Mouse (Mus musculus) E14TG2a.4 (cell line): ENCODE data around the gene Tstd3.
A peak's percentile ranks its signal among the peaks of the same experiment; 100 is the strongest.
"Not testable (repeated sequence)": the region's sequence is repeated elsewhere in the genome, so short reads cannot be mapped to it uniquely, and the experiment has no call there.

Source experiments
- H3K27me3 ChIP-seq: 2 replicates; pipeline ENCODE4 v1.6.1; 2014; ENCODE audit warnings: low read length, control low read depth; ENCODE audit not compliant: insufficient read depth
- H3K36me3 ChIP-seq: 2 replicates; pipeline ENCODE4 v1.6.1; 2014; ENCODE audit warnings: low read length, control low read depth; ENCODE audit not compliant: insufficient read depth
- H3K4me1 ChIP-seq: replicated peaks from 2 replicates; pipeline ENCODE4 v1.6.1; 2014; ENCODE audit warnings: low read depth, low read length, control low read depth
- H3K4me3 ChIP-seq: replicated peaks from 2 replicates; pipeline ENCODE4 v1.5.1; 2014; ENCODE audit warnings: mild to moderate bottlenecking, low read length
- H3K9me3 ChIP-seq: 2 replicates; pipeline ENCODE4 v1.6.1; 2014; ENCODE audit warnings: low read length, control low read depth
- CTCF ChIP-seq: conservative IDR thresholded peaks from 2 replicates; pipeline ENCODE4 v1.5.1; 2014; ENCODE audit warnings: low read length
- NANOG ChIP-seq: IDR thresholded peaks from 2 replicates; pipeline ENCODE4 v1.6.1; 2014; ENCODE audit warnings: borderline replicate concordance, low read length, mixed read lengths
- POU5F1 ChIP-seq: IDR thresholded peaks from 2 replicates; pipeline ENCODE4 v1.6.1; 2014; ENCODE audit warnings: low read length, borderline replicate concordance

Tstd3 gene

DNA sequence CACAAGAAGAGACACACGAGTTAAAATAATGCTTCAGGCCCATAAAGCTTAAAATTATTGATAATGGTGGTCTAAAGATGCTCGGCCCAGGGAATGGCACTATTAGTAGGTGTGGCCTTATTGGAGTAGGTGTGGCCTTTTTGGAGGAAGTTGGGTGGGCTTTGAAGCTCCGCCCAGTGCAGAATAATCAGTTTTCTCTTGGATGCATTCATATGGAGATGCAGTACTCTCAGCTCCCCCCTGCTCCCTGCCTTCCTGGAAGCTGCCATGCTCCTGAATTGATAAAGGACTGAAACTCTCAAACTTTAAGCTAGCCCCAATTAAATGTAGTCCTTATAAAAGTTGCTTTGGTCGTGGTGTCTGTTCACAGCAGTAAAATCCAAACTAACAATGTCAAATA lies 3.2 kb downstream of the Tstd3 start:
- H3K4me3 ChIP-seq, result peak overlapping the region; percentile 23
- TF ChIP-seq CTCF (no peak), POU5F1 (peak; percentile 64; the same call in 1 of the 2 replicates), NANOG (peak; percentile 23; the same call in 1 of the 2 replicates)
- peaks cover 7% of the 10 kb centered on the region; the same call in 1 of the 2 replicates for H3K36me3 ChIP-seq
- peaks cover 22% of the 10 kb centered on the region for H3K4me1 ChIP-seq
- H3K9me3 ChIP-seq, result peaks cover 5% of the 10 kb centered on the region; the same call in 1 of the 2 replicates
- H3K27me3 ChIP-seq, result no peaks in the 10 kb centered on the region

DNA sequence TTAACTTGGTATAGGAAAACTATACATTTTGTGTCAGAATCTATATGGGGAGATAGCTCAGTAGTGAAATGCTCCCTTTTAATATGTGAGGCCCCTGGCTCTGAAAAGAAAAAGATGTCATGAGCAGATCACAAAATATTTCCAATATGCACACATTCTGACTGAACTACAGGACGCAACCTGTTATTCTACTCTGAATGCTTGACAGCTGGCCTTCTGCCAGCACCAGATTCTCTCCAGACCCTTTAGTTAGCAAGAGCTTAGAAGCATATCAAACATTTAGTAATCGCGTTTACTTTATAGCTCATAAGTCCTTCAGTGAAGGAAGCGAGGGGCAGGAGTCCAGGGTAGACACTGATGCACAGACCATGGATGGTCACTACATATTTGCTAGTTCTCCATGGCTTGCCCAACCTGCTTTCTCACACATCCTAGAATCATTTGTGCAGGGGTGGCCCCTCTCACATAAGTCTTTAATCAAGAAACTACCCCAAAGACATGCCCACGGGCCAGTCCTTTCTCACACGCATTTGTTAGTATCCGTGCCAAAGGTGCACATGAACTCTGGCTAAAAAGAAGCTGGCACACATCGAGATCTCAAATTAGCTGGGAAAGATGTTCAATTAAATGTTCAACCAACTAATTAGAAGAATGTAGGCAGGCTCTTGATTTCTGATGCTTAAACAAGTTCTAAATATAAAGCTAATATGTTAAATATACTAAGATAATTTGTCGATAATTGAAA lies 5.4 kb downstream of the Tstd3 start:
- H3K36me3 ChIP-seq, result peaks cover 7% of the 10 kb centered on the region; the same call in 1 of the 2 replicates
- H3K9me3 ChIP-seq, result peaks cover 5% of the 10 kb centered on the region; the same call in 1 of the 2 replicates
- H3K4me3 ChIP-seq, result no peak overlapping the region
- TF ChIP-seq NANOG (no peak), CTCF (no peak), POU5F1 (no peak)
- peaks cover 28% of the 10 kb centered on the region for H3K4me1 ChIP-seq
- H3K27me3 ChIP-seq, result no peaks in the 10 kb centered on the region

DNA sequence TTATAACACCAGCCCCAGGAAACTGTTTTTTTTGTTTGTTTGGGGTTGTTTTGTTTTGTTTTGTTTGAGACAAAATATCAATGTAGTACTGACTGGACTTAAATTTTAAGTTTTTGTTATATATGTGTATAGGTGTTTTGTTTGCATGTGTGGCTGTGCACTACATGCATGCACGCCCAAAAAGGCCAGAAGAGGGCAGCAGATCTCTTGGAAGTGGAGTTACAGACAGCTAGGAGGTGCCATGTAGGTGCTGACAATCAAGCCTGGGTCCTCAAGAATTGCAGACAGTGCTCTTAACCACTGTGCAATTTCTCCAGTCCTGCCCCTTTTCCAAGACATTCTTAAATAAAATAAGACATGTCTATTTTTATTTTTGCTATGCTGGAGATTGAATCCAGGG lies 8.2 kb downstream of the Tstd3 start:
- peak; percentile 37 for TF ChIP-seq CTCF
- TF ChIP-seq POU5F1, result no peak
- Histone ChIP-seq H3K27me3 (no peaks in the 10 kb centered on the region), H3K4me3 (no peak overlapping the region), H3K36me3 (peaks cover 7% of the 10 kb centered on the region; the same call in 1 of the 2 replicates), H3K4me1 (peaks cover 36% of the 10 kb centered on the region), H3K9me3 (peaks cover 5% of the 10 kb centered on the region; the same call in 1 of the 2 replicates)

DNA sequence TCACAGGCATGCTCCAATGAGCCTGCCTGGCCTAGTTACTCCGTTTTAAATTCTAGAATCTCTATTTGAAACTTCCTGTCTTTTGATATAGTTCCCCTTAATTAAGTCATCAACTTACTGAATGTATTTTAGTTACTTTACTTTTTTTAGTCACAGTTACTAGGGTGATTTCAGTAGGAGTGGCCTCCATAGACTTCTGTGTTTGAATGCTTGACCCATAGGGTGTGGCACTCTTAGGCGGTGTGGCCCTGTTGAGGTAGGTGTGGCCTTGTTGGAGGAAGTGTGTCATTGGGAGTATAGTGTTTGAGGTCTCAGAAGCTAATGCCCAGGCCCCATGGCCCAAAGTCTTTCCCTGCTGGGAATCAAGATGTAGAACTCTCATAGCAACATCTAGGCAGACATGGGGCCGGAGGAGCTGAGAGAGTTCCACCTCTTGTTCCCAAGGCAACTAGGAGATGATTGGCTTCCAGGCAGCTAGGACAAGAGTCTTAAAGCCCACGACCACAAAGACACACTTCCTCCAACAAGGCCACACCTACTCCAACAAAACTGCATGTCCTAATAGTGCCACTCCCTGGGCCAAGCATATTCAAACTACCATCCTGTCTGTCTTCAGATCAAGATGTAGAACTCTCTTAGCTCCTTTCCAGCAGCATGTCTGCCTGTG lies 11.8 kb downstream of the Tstd3 start:
- TF ChIP-seq POU5F1, result no peak
- TF ChIP-seq CTCF, result no peak
- TF ChIP-seq NANOG, result no peak
- Histone ChIP-seq H3K4me1 (peaks cover 43% of the 10 kb centered on the region), H3K9me3 (peaks cover 5% of the 10 kb centered on the region; the same call in 1 of the 2 replicates), H3K27me3 (no peaks in the 10 kb centered on the region), H3K4me3 (0 out of 2 replicates have a peak overlapping the region, but pooled peaks have one; percentile 17), H3K36me3 (peaks cover 16% of the 10 kb centered on the region; the same call in 1 of the 2 replicates)

DNA sequence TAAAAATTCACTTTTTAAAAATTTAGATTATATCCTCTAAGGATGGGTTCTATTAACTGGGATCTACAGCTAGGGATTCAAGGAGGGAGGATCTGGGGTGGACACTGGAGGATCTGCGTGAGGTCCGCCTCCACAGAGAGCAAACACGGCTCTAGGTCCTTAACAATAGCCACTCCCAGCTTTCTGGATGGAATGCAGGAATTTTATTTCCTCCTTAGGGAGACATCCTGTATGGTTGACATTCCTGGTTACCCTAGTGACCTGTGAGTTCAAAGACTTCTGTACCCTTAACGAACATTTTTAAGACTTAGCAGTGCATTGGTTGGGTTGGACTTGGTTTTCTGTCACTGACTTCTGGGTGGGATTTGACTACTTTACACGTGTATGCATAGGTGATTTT lies 21.3 kb downstream of the Tstd3 start:
- no peaks in the 10 kb centered on the region for H3K9me3 ChIP-seq
- no peak overlapping the region for H3K4me3 ChIP-seq
- no peaks in the 10 kb centered on the region for H3K27me3 ChIP-seq
- peaks cover 45% of the 10 kb centered on the region for H3K36me3 ChIP-seq
- TF ChIP-seq NANOG, result no peak
- no peak for TF ChIP-seq CTCF
- TF ChIP-seq POU5F1, result no peak
- H3K4me1 ChIP-seq, result peaks cover 19% of the 10 kb centered on the region

DNA sequence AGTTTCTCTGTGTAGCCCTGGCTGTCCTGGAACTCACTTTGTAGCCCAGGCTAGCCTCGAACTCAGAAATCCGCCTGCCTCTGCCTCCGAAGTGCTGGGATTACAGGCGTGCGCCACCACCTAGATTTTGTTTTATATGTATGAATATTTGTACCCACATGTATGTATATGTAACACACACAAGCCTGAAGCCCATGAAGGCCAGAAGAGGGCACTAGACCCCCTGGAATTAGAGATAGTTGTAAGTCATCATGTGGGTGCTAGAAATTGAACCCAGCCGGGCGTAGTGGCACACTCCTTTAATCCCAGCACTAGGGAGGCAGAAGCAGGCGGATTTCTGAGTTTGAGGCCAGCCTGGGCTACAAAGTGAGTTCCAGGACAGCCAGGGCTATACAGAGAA lies 22.9 kb downstream of the Tstd3 start:
- H3K4me3 ChIP-seq, H3K27me3 ChIP-seq, H3K9me3 ChIP-seq: not testable (repeated sequence)
- peaks cover 19% of the 10 kb centered on the region for H3K4me1 ChIP-seq
- H3K36me3 ChIP-seq, result peaks cover 52% of the 10 kb centered on the region

DNA sequence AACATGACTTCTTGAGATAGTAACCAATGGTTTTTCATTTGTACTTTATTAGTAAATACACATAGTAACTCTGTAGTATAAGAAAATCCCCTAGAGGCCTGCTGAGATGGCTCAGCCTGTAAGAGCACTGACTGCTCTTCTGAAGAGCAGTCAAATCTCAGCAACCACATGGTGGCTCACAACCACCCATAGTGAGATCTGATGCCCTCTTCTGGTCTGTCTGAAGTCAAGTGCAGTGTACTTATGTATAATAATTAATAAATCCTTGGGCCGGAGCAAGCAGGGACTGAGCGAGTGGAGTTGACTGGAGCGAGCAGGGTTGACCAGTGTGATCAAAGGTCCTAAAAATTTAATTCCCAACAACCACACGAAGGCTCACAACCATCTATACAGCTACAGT lies 27.8 kb downstream of the Tstd3 start:
- H3K27me3 ChIP-seq, result no peaks in the 10 kb centered on the region
- no peak for TF ChIP-seq CTCF
- TF ChIP-seq NANOG, result no peak
- TF ChIP-seq POU5F1, result no peak
- H3K4me3 ChIP-seq, result no peak overlapping the region
- no peaks in the 10 kb centered on the region; the same call in 1 of the 2 replicates for H3K4me1 ChIP-seq
- H3K9me3 ChIP-seq, result no peaks in the 10 kb centered on the region
- H3K36me3 ChIP-seq, result peaks cover 66% of the 10 kb centered on the region

DNA sequence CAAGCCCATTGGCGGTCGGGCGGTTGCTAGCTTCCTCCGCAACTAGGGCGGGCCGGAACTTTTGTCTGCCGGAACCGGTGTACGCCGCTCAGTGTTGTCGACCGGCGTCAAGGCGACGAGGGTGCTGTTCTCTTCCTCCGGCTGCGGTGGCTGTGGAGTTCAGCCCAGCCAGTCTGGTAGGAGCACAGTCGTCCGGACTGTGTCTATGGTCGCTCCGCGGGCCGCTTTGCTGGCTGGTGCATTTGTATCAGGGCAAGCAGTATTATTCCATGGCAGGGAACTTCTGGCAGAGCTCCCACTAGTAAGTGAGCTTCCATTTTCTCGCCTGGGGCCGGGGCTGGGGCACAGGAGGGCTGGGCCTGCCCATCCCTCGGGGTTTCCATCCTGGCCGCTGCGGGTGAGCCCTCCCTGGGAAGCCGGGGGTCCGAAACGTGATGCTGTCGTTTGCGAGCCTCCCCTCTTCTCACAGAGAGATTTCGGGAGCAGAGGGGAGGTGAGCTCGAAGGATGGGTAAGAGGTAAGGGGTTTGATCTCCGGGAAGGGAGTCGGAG lies 39.3 kb downstream of the Tstd3 start, which contains the start of gene Ccnc:
Gene Ccnc, plus strand, starts transcription at position 87 of the 551 bp plus-strand sequence.
- H3K36me3 ChIP-seq, result peaks cover 10% of the 10 kb centered on the region
- peaks cover 42% of the 10 kb centered on the region for H3K4me1 ChIP-seq
- no peaks in the 10 kb centered on the region for H3K9me3 ChIP-seq
- H3K27me3 ChIP-seq, result no peaks in the 10 kb centered on the region
- H3K4me3 ChIP-seq, result peak within 1 kb of the TSS; percentile 97
- TF ChIP-seq CTCF (no peak), POU5F1 (no peak), NANOG (no peak)
